Mouse (Mus musculus) lung, postnatal 0 days (tissue): ENCODE data around the gene Slc12a1. TPM values are rescaled to one million over a fixed set of nuclear protein-coding genes. Genes with fewer than 3 reads are reported as not detected.

Experiments used
- ATAC-seq: fragments of 200-750 bp; cut with Nextera tagmentation; 2 replicates; pipeline ENCODE4 v1.8.0; 2017; ENCODE audit warnings: moderate library complexity
- DNase-seq: peaks from one replicate; pipeline ENCODE4 v3.0.0-alpha.2; 2016; ENCODE audit warnings: low spot score
- H3K27ac ChIP-seq: fragments of 300-500 bp; sonication (generic); 2 replicates; pipeline ENCODE4 v1.5.1; 2014; ENCODE audit warnings: antibody characterized with exemption, mild to moderate bottlenecking, low read length, mixed read lengths
- H3K27me3 ChIP-seq: fragments of 300-500 bp; sonication (generic); replicated peaks from 2 replicates; pipeline ENCODE4 v1.6.1; 2014; ENCODE audit warnings: low read length, mixed read lengths; ENCODE audit not compliant: insufficient read depth
- H3K36me3 ChIP-seq: fragments of 300-500 bp; sonication (generic); 2 replicates; pipeline ENCODE4 v1.6.1; 2014; ENCODE audit warnings: low read length, mixed read lengths; ENCODE audit not compliant: insufficient read depth
- H3K4me1 ChIP-seq: fragments of 300-500 bp; sonication (generic); 2 replicates; pipeline ENCODE4 v1.6.1; 2014; ENCODE audit warnings: antibody characterized with exemption, low read depth, low read length, mixed read lengths; ENCODE audit not compliant: insufficient read depth
- H3K4me2 ChIP-seq: fragments of 300-500 bp; sonication (generic); replicated peaks from 2 replicates; pipeline ENCODE4 v1.6.1; 2014; ENCODE audit warnings: low read depth, mild to moderate bottlenecking, low read length, moderate library complexity, mixed read lengths
- H3K4me3 ChIP-seq: fragments of 300-500 bp; sonication (generic); 2 replicates; pipeline ENCODE4 v1.5.1; 2014; ENCODE audit warnings: low read depth, low read length
- H3K9ac ChIP-seq: fragments of 300-500 bp; sonication (generic); replicated peaks from 2 replicates; pipeline ENCODE4 v1.6.1; 2014; ENCODE audit warnings: low read depth, mild to moderate bottlenecking
- H3K9me3 ChIP-seq: fragments of 300-500 bp; sonication (generic); 2 replicates; pipeline ENCODE4 v1.6.1; 2016; ENCODE audit warnings: low read length, mixed read lengths
- CTCF ChIP-seq: IDR thresholded peaks from 2 replicates; pipeline ENCODE4 v1.5.1; 2016; ENCODE audit warnings: antibody characterized with exemption, mild to moderate bottlenecking
- EP300 ChIP-seq: IDR thresholded peaks from 2 replicates; pipeline ENCODE4 v1.6.1; 2016; ENCODE audit warnings: antibody characterized with exemption, mild to moderate bottlenecking, control low read depth
- WGBS: fragments of 180-500 bp; shearing (Covaris S2); extraction: QIAGEN DNeasy Blood & Tissue Kit; methylation state at CpG from one replicate; pipeline ENCODE4 v1.1.7; 2014; 5-methylcytosine and 5-hydroxymethylcytosine counted together
- polyA plus RNA-seq: library from polyadenylated mRNA; unstranded; fragments of >200 nt; fragmentation: Nextera tagmentation; extraction: Ambion mirVana; gene quantifications from 2 replicates; pipeline ENCODE4 v1.2.1, GENCODE M21; 2015

Slc12a1 gene
- polyA plus RNA-seq, 1 experiment from 2014 or later, result 0.06 TPM

DNA sequence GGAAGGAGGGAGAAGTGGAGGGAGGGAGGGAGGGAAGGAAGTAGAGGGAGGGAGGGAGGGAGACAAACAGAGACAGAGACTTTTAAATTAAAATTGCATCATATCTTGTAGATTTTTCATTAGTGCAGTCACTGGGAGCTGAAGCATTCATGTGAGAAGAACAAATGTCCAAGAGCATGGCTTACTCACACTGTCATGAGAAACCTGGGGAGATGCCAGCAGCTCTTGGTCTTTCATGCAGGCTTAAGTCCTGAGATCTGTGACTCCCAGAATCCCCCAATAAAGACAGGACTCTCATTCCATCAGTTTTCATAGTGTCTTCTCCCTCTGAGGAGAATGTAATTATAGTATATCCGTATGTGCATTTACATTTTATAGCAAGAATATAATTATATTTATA, 66.3 kb downstream of the Slc12a1 start:
- no peak for ATAC-seq
- H3K36me3 ChIP-seq, result no peaks in the 10 kb centered on the region
- no peak overlapping the region for H3K9ac ChIP-seq
- no peaks in the 10 kb centered on the region for H3K4me1 ChIP-seq
- no peak overlapping the region for H3K4me2 ChIP-seq
- no peaks in the 10 kb centered on the region for H3K27me3 ChIP-seq
- no peak overlapping the region for H3K4me3 ChIP-seq
- DNase-seq, result peak; percentile 34
- no peak overlapping the region for H3K27ac ChIP-seq
- WGBS, result 87% methylated on average over 1 of the region's 1 CpGs
- TF ChIP-seq EP300, result no peak
- TF ChIP-seq CTCF, result no peak
- no peaks in the 10 kb centered on the region for H3K9me3 ChIP-seq

DNA sequence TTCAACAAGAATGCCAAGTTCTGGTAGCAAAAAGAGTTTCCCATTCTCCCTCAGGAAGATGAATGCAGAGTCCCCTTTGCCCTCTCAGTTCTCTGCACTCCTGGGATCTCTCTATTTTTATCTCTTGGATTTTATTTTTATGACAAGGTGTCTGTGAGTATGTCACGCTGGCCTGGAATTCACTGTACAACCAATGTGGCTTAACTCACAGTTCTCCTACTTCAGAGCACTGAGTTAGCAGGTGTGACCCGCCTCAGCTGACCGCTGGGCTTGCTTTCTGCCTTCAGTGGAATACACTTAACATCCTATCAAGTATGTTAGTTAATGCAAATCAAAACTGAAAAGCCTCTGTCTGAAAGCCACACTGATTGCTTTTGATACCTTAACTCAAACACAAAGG, 67.0 kb downstream of the Slc12a1 start:
- Histone ChIP-seq H3K27ac (no peak overlapping the region), H3K4me3 (no peak overlapping the region), H3K9me3 (no peaks in the 10 kb centered on the region), H3K36me3 (no peaks in the 10 kb centered on the region), H3K4me2 (no peak overlapping the region), H3K4me1 (no peaks in the 10 kb centered on the region), H3K9ac (no peak overlapping the region), H3K27me3 (no peaks in the 10 kb centered on the region)
- DNase-seq (no peak), ATAC-seq (no peak)
- TF ChIP-seq EP300 (no peak), CTCF (no peak)
- WGBS, result 70% methylated on average over 3 of the region's 3 CpGs

DNA sequence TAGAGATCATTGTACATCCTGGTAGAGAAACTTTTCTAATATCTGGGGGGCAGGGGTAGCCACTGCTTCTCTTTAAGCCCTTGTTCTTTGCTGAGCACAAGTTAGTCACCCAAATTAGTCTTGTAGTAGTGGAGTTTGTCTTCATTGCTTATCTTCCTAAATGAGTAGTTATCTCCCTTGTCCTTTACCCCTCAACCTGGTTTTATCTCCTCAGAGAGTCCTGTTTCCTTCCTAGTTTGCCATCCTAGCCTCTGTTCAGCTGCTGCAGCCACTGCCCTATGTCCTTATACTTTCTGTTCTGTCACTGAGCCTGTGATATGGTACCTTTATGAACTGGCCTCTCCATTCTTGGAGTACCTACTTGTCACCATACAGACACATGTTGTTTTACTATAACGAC, 69.4 kb downstream of the Slc12a1 start:
- Histone ChIP-seq H3K9ac (no peak overlapping the region), H3K27ac (no peak overlapping the region), H3K9me3 (no peaks in the 10 kb centered on the region), H3K36me3 (no peaks in the 10 kb centered on the region), H3K4me2 (no peak overlapping the region), H3K4me1 (no peaks in the 10 kb centered on the region), H3K27me3 (no peaks in the 10 kb centered on the region), H3K4me3 (no peak overlapping the region)
- TF ChIP-seq EP300 (no peak), CTCF (no peak)
- WGBS, result 73% methylated on average over 1 of the region's 1 CpGs
- ATAC-seq (no peak), DNase-seq (no peak)

- Histone ChIP-seq H3K9ac (no peak overlapping the region), H3K27me3 (no peaks in the 10 kb centered on the region), H3K4me2 (no peak overlapping the region), H3K36me3 (no peaks in the 10 kb centered on the region), H3K4me1 (no peaks in the 10 kb centered on the region), H3K27ac (no peak overlapping the region), H3K4me3 (no peak overlapping the region), H3K9me3 (no peaks in the 10 kb centered on the region)
- TF ChIP-seq CTCF (no peak), EP300 (no peak)
- ATAC-seq, result no peak
- DNase-seq, result no peak
- 77% methylated on average over 11 of the region's 11 CpGs for WGBS
These were observed 76.4 kb downstream of the Slc12a1 start for GRCm38 (mm10) chr2:125228472-125229409.

- Histone ChIP-seq H3K9me3 (no peaks in the 10 kb centered on the region), H3K27me3 (no peaks in the 10 kb centered on the region), H3K27ac (no peak overlapping the region), H3K36me3 (no peaks in the 10 kb centered on the region), H3K4me2 (no peak overlapping the region), H3K9ac (no peak overlapping the region), H3K4me1 (no peaks in the 10 kb centered on the region), H3K4me3 (no peak overlapping the region)
- DNase-seq (no peak), ATAC-seq (no peak)
- WGBS, result 82% methylated on average over 4 of the region's 4 CpGs
- no peak for TF ChIP-seq EP300
- no peak for TF ChIP-seq CTCF
These were observed 79.9 kb downstream of the Slc12a1 start for GRCm38 (mm10) chr2:125232183-125232582.

GRCm38 (mm10) chr2:125233537-125233936, 81.2 kb downstream of the Slc12a1 start:
- WGBS, result 83% methylated on average over 2 of the region's 2 CpGs
- TF ChIP-seq EP300 (no peak), CTCF (no peak)
- ATAC-seq, result no peak

More at GRCm38 (mm10) chr2:125233537-125233936, 81.2 kb downstream of the Slc12a1 start:
- no peak overlapping the region for H3K4me2 ChIP-seq
- no peaks in the 10 kb centered on the region for H3K36me3 ChIP-seq
- H3K27me3 ChIP-seq, result no peaks in the 10 kb centered on the region
- DNase-seq, result no peak
- no peaks in the 10 kb centered on the region for H3K9me3 ChIP-seq
- no peak overlapping the region for H3K27ac ChIP-seq
- H3K4me1 ChIP-seq, result no peaks in the 10 kb centered on the region
- no peak overlapping the region for H3K9ac ChIP-seq
- no peak overlapping the region for H3K4me3 ChIP-seq
